Mouse (Mus musculus): Measurements from ENCODE around the gene Avil. TPM values are rescaled to one million over a fixed set of nuclear protein-coding genes. Genes with fewer than 3 reads are reported as not detected.

Gene Avil
- polyA plus RNA-seq, 1 experiment from 2014 or later = 0.18 TPM

DNA sequence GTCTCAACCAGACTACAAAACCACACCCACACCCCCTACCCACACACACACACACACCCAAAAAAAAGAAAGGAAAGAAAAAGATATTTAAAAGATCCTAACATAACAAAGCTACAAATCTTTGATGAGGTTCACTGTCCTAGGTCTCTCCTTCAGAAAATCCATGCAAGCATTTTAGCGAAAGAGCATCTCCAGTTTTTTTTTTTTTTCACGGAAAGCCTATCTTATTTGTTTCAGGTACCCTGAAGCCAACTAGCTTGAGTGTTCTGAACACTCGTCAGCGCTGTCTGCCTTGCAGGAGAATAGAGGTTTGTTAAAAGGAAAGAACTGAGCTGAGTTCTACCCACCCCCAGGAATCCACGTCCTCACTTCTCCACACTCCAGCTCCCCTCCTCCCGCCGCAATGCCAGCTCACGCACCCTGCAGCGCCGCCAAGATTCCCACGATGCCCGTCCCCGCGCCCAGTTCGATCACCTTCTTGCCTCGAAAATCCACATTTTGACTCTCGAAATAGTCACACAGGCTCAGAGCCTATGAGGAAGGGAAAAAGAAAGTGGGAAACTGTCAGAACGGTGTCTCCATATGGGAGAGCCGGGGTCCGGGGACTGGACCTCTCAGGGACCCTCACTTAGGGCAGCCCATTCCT, 40.2 kb downstream of the Avil start:
- peaks cover 23% of the 10 kb centered on the region for H3K36me3 ChIP-seq
- 3% methylated on average over 20 of the region's 20 CpGs for WGBS (ENCODE audit: insufficient replicate concordance)
- H3K9ac ChIP-seq = peak overlapping the region; percentile 74
- peak overlapping the region; percentile 76 for H3K4me3 ChIP-seq
- no peak for ATAC-seq
- H3K27ac ChIP-seq = no peak overlapping the region
- H3K4me2 ChIP-seq = peak overlapping the region; percentile 97
- peaks cover 59% of the 10 kb centered on the region for H3K27me3 ChIP-seq (replicated peaks)
- H3K9me3 ChIP-seq (replicated peaks) = no peaks in the 10 kb centered on the region
- peaks cover 28% of the 10 kb centered on the region for H3K4me1 ChIP-seq

- Histone ChIP-seq H3K9me3 (replicated peaks) (no peaks in the 10 kb centered on the region), H3K4me3 (peak within 1 kb of the TSS; percentile 76), H3K27ac (peak within 1 kb of the TSS; percentile 68), H3K4me2 (peak within 1 kb of the TSS; percentile 97), H3K4me1 (peaks cover 28% of the 10 kb centered on the region), H3K27me3 (replicated peaks) (peaks cover 53% of the 10 kb centered on the region), H3K9ac (peak within 1 kb of the TSS; percentile 74), H3K36me3 (peaks cover 26% of the 10 kb centered on the region)
- under 1% methylated on average over 28 of the region's 28 CpGs for WGBS (ENCODE audit: insufficient replicate concordance)
- peak; percentile 41 for ATAC-seq
Measured at GRCm38 (mm10) chr10:127041274-127041766, 40.8 kb downstream of the Avil start, which contains the start of the genes Mettl1 and Eef1akmt3. Gene Mettl1, plus strand, starts transcription at chr10:127041414. Gene Eef1akmt3, minus strand, starts transcription at chr10:127041513.

DNA sequence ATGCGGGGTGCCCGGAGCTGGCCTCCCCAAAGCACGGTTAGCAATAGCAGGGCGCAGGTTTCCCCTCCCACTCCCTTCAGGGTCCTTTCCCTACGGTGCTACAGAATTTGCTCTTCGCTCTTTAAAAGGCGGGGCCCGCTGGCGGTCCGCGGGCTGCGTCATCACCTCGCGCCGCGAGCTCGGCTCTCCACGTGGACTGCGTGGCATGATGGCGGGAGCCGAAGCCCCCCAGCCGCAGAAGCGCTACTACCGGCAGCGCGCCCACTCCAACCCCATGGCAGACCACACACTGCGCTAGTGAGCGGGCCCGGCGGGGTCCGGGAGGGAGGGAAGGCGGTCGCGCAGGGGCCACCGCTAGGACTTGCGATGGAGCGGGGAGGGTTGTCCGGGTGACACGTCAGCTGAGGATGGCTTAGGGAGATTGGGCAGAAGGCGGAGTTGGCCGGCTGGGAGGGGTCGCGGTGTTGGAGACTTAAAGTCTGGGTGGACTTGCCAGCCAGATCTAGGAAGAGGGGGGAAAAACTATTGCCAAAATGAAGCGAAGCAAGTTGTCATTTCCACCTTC, 41.3 kb downstream of the Avil start:
- H3K4me3 ChIP-seq = peak overlapping the region; percentile 76
- peaks cover 28% of the 10 kb centered on the region for H3K4me1 ChIP-seq
- peaks cover 47% of the 10 kb centered on the region for H3K27me3 ChIP-seq (replicated peaks)
- no peaks in the 10 kb centered on the region for H3K9me3 ChIP-seq (replicated peaks)
- peaks cover 26% of the 10 kb centered on the region for H3K36me3 ChIP-seq
- peak overlapping the region; percentile 97 for H3K4me2 ChIP-seq
- H3K27ac ChIP-seq = peak overlapping the region; percentile 68
- peak; percentile 82 for ATAC-seq
- peak overlapping the region; percentile 74 for H3K9ac ChIP-seq
- WGBS (ENCODE audit: insufficient replicate concordance) = 1% methylated on average over 44 of the region's 44 CpGs

DNA sequence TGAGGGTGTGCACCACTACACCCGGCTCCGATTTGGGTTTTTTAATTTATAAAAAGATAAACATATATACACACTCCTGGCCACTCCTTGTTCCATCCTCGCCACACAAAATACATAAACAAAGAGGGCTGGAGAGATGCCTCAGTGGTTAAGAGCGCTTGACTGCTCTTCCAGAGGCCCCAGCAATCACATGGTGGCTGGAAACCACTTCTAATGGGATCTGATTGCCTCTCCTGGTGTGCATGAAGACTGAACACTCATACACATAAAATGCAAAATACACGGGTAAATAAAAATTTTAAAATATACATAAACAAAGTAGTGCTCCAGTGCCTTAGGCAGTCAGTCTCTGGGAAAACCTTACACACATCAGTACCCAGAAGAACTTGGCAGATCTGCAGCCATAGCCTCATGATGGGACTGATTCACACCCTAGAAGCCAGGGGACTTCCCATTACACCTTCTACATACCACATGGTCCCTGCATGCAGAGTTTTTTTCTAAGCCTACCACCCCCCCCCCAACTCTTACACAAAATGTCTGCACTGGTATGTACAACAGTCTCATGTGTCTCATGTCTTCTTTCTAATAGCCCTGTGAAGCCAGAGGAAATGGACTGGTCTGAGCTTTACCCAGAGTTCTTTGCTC, 42.1 kb downstream of the Avil start:
- H3K27me3 ChIP-seq (replicated peaks) = peaks cover 45% of the 10 kb centered on the region
- WGBS (ENCODE audit: insufficient replicate concordance) = 11% methylated on average over 5 of the region's 5 CpGs
- no peak for ATAC-seq
- H3K36me3 ChIP-seq = peaks cover 26% of the 10 kb centered on the region
- H3K9me3 ChIP-seq (replicated peaks) = no peaks in the 10 kb centered on the region
- H3K9ac ChIP-seq = peak overlapping the region; percentile 74
- peak overlapping the region; percentile 46 for H3K27ac ChIP-seq
- peak overlapping the region; percentile 97 for H3K4me2 ChIP-seq
- H3K4me3 ChIP-seq = peak overlapping the region; percentile 76
- peaks cover 28% of the 10 kb centered on the region for H3K4me1 ChIP-seq

DNA sequence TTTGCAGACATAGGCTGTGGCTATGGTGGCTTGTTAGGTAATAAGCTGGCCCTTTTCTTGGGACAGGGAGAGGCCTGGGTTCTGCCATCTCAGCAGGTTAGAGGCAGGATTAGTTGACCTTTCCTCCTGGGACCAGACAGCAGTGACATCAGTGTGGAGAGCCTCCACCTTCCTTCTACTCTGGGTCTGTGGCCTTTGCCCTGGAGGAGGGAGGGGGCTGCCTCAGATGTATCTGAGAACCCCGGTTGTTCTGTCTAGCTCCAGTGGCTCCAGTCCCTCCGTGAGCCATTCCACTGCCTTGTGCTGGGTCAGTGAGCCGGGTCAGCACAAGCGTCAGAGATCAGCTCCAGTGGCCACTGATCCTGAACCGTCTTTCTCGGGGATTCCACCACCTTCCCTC, 42.7 kb downstream of the Avil start:
- Histone ChIP-seq H3K27ac (no peak overlapping the region), H3K4me2 (peak overlapping the region; percentile 97), H3K27me3 (replicated peaks) (peaks cover 45% of the 10 kb centered on the region), H3K4me3 (no peak overlapping the region), H3K4me1 (peaks cover 28% of the 10 kb centered on the region), H3K9me3 (replicated peaks) (no peaks in the 10 kb centered on the region), H3K9ac (no peak overlapping the region), H3K36me3 (peaks cover 26% of the 10 kb centered on the region)
- ATAC-seq = no peak
- 98% methylated on average over 6 of the region's 6 CpGs for WGBS (ENCODE audit: insufficient replicate concordance)

DNA sequence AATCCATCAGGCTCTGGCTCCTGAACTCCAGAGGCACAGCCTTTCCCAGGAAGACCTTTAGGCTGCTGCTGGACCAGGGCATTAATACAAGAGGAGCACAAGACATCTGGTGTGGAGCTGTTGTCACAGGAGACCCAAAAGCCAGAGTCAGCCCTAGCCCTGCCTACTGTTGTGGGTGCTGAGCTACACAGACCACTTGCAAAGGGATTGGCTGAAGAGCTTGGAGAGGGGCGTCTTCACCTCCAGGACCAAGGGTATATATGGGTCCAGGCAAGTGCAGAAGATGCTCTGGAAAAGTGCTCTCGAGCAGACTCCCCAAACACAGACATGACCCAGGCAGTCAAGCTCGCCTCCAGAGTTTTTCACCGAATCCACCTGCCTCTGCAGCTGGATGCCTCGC, 47.4 kb downstream of the Avil start, which contains the start of gene Cyp27b1:
TSS of gene Cyp27b1 (plus strand) at position 297 of the 400 bp plus-strand sequence.
- Histone ChIP-seq H3K27ac (no peak within 1 kb of the TSS), H3K36me3 (peaks cover 26% of the 10 kb centered on the region), H3K4me1 (peaks cover 18% of the 10 kb centered on the region), H3K9me3 (replicated peaks) (no peaks in the 10 kb centered on the region), H3K4me3 (no peak within 1 kb of the TSS), H3K4me2 (peak within 1 kb of the TSS; percentile 33), H3K9ac (no peak within 1 kb of the TSS), H3K27me3 (replicated peaks) (peaks cover 59% of the 10 kb centered on the region)
- no peak for ATAC-seq
- WGBS (ENCODE audit: insufficient replicate concordance) = 18% methylated on average over 5 of the region's 5 CpGs

DNA sequence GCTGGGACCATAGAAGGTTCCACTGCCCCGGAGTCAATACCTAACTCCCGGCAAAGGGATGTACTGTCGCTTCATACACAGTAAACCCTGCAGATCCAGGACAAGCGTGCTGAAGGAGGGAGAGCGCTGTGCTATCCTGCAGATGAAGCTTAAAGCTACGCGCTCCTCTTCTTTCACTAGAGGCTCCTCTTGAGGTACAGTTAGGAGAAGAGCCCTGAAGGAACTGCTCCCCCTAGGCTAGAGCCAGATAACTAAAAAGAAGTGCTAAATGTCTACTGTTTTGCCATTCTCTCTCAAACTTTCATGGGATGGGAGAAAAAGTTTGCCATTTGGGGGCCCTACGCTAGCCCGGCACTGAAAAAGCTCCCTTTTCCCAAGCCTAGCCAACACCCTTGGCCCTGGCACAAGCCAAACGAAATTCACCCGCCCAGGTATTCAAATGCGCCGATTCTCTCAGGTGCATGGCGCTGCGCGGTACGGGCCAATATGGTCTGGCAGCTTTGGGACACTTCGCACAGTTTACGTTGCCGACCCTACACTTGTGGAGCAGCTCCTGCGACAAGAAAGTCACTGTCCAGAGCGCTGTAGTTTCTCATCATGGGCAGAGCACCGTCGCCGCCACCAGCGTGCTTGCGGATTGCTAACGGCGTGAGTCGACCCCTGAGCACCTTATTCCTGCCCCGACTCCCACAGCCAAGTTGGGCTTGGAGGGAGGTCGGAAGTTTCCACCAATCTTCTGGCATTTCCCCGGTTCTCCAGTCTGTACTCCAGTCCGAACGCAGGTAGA, 48.3 kb downstream of the Avil start:
- no peak for ATAC-seq
- peaks cover 20% of the 10 kb centered on the region for H3K36me3 ChIP-seq
- no peaks in the 10 kb centered on the region for H3K9me3 ChIP-seq (replicated peaks)
- H3K27ac ChIP-seq = no peak overlapping the region
- H3K4me2 ChIP-seq = peak overlapping the region; percentile 33
- 0 out of 2 replicates have a peak, but pooled peaks cover 13% of the 10 kb centered on the region for H3K4me1 ChIP-seq
- 6% methylated on average over 35 of the region's 35 CpGs for WGBS (ENCODE audit: insufficient replicate concordance)
- H3K9ac ChIP-seq = no peak overlapping the region
- H3K4me3 ChIP-seq = no peak overlapping the region
- H3K27me3 ChIP-seq (replicated peaks) = peaks cover 67% of the 10 kb centered on the region

DNA sequence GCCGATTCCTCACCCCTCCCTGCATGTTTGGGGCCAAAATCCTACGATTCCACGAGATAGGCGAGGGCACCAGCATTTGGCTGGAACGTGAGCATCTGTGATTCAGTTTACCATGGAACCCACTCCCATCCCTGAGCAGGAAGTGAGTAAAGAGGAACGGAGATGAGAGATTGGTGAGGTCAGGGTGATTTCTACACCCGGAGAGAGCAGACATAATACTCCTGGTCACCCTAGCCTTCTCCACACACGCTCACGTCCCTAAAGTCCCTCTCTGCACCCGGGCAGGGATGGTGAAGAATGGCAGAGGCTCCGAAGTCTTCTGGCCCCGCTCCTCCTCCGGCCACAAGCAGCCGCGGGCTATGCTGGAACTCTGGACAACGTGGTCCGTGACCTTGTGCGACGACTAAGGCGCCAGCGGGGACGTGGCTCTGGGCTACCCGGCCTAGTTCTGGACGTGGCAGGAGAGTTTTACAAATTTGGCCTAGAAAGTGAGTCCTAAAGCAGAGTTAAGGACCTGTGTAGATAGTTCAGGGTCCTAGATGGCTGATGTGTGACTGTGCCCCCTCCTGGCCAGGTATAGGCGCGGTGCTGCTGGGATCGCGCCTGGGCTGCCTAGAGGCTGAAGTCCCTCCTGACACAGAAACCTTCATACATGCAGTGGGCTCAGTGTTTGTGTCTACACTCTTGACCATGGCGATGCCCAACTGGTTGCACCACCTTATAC, 49.0 kb downstream of the Avil start:
- WGBS (ENCODE audit: insufficient replicate concordance) = 5% methylated on average over 29 of the region's 29 CpGs
- Histone ChIP-seq H3K4me3 (no peak overlapping the region), H3K9ac (no peak overlapping the region), H3K9me3 (replicated peaks) (no peaks in the 10 kb centered on the region), H3K36me3 (peaks cover 14% of the 10 kb centered on the region), H3K27ac (no peak overlapping the region), H3K4me2 (peak overlapping the region; percentile 33), H3K4me1 (0 out of 2 replicates have a peak, but pooled peaks cover 13% of the 10 kb centered on the region), H3K27me3 (replicated peaks) (peaks cover 75% of the 10 kb centered on the region)
- no peak for ATAC-seq

DNA sequence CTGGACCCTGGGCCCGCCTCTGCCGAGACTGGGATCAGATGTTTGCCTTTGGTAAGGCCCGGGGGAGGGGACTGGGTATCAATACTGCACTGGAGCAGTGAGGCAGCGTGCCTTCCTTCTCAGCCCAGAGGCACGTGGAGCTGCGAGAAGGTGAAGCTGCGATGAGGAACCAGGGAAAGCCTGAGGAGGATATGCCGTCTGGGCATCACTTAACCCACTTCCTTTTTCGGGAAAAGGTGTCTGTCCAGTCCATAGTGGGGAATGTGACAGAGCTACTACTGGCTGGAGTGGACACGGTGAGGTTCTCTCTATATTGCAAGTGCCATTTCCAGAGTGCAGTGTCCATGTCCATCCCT, 49.6 kb downstream of the Avil start:
- no peak for ATAC-seq
- Histone ChIP-seq H3K4me3 (no peak overlapping the region), H3K36me3 (peaks cover 9% of the 10 kb centered on the region; the same call in 1 of the 2 replicates), H3K27me3 (replicated peaks) (peaks cover 80% of the 10 kb centered on the region), H3K4me2 (no peak overlapping the region), H3K9ac (no peak overlapping the region), H3K9me3 (replicated peaks) (no peaks in the 10 kb centered on the region), H3K4me1 (0 out of 2 replicates have a peak, but pooled peaks cover 13% of the 10 kb centered on the region), H3K27ac (no peak overlapping the region)
- WGBS (ENCODE audit: insufficient replicate concordance) = 5% methylated on average over 10 of the region's 10 CpGs

DNA sequence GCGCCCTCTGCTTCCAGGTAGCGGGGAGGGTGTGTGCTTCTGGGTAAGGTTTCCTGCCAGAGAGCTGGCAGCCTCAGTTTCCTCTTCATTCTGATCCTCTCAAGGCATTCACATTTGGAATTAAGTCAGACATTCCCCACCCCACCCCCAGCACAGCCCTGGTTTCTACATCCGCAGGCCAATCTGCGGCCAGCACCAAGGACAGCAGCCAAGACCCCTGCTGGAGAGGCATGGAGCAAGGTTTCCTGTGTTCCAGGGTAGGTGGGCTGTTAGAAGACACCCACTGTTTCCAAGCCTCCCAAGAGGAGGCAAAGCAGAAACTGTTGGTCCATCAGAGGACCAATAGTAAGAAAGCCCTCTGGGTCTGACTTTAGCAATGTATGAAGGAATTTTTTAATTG, 54.1 kb downstream of the Avil start:
- no peaks in the 10 kb centered on the region for H3K9me3 ChIP-seq (replicated peaks)
- WGBS (ENCODE audit: insufficient replicate concordance) = 53% methylated on average over 4 of the region's 4 CpGs
- ATAC-seq = no peak
- no peaks in the 10 kb centered on the region; the same call in 1 of the 2 replicates for H3K36me3 ChIP-seq
- no peak overlapping the region for H3K9ac ChIP-seq
- H3K27ac ChIP-seq = no peak overlapping the region
- no peak overlapping the region for H3K4me2 ChIP-seq
- no peak overlapping the region for H3K4me3 ChIP-seq
- peaks cover 21% of the 10 kb centered on the region for H3K4me1 ChIP-seq
- peaks cover 100% of the 10 kb centered on the region for H3K27me3 ChIP-seq (replicated peaks)

DNA sequence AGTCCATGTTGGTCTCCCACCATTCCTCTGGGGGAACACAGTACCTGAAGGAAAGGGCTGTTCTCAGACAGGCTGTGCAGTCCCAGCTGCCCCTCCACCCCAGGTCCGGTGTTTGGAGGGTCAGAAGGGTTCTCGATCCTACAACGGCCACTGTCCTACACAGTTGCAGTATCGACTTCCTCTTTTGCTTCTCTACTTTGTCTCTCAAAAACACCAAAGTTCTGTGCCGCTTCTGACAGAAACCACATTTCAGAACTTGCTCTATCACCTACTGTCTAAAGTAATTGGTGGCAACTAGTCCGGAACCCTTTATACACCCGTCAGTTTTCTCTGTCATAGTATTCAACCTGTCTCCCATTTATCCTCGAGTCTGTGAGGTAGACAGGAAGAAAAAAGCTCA, 54.9 kb downstream of the Avil start:
- H3K27me3 ChIP-seq (replicated peaks) = peaks cover 100% of the 10 kb centered on the region

More for the DNA sequence above, 54.9 kb downstream of the Avil start:
- Histone ChIP-seq H3K9me3 (replicated peaks) (no peaks in the 10 kb centered on the region), H3K4me1 (peaks cover 24% of the 10 kb centered on the region), H3K27ac (no peak overlapping the region), H3K4me2 (no peak overlapping the region), H3K4me3 (no peak overlapping the region), H3K9ac (no peak overlapping the region), H3K36me3 (no peaks in the 10 kb centered on the region; the same call in 1 of the 2 replicates)
- ATAC-seq = no peak
- 48% methylated on average over 8 of the region's 8 CpGs for WGBS (ENCODE audit: insufficient replicate concordance)
